Mouse (Mus musculus) neural tube, embryonic 13.5 days (tissue): ENCODE results near the gene Pik3c2g. TPM values are rescaled to one million over a fixed set of nuclear protein-coding genes. Genes with fewer than 3 reads are reported as not detected.

Experiments used
- ATAC-seq: fragments of 200-750 bp; cut with Nextera tagmentation; 2 replicates; pipeline ENCODE4 v1.8.0; 2017; ENCODE audit warnings: low read depth, mild to moderate bottlenecking, moderate TSS enrichment, moderate library complexity
- H3K27ac ChIP-seq: fragments of 300-500 bp; sonication (generic); replicated peaks from 2 replicates; pipeline ENCODE4 v1.5.1; 2015; ENCODE audit warnings: moderate library complexity, mild to moderate bottlenecking, inconsistent platforms
- H3K27me3 ChIP-seq: fragments of 300-500 bp; sonication (generic); 2 replicates; pipeline ENCODE4 v1.6.1; 2015; ENCODE audit warnings: mild to moderate bottlenecking, inconsistent platforms
- H3K36me3 ChIP-seq: fragments of 300-500 bp; sonication (generic); 2 replicates; pipeline ENCODE4 v1.6.1; 2015; ENCODE audit warnings: mild to moderate bottlenecking, inconsistent platforms
- H3K4me1 ChIP-seq: fragments of 300-500 bp; sonication (generic); replicated peaks from 2 replicates; pipeline ENCODE4 v1.6.1; 2015; ENCODE audit warnings: inconsistent platforms
- H3K4me2 ChIP-seq: fragments of 300-500 bp; sonication (generic); 2 replicates; pipeline ENCODE4 v1.6.1; 2015; ENCODE audit warnings: inconsistent platforms, mild to moderate bottlenecking, moderate library complexity
- H3K4me3 ChIP-seq: fragments of 300-500 bp; sonication (generic); 2 replicates; pipeline ENCODE4 v1.5.1; 2015; ENCODE audit warnings: mild to moderate bottlenecking, inconsistent platforms
- H3K9ac ChIP-seq: fragments of 300-500 bp; sonication (generic); 2 replicates; pipeline ENCODE4 v1.6.1; 2015; ENCODE audit warnings: moderate library complexity, mild to moderate bottlenecking, inconsistent platforms
- H3K9me3 ChIP-seq: fragments of 300-500 bp; sonication (generic); 2 replicates; pipeline ENCODE4 v1.6.1; 2016; ENCODE audit warnings: inconsistent platforms
- WGBS: fragments of 180-500 bp; shearing (Covaris S2); methylation state at CpG from one replicate; pipeline ENCODE4 v1.1.7; 2015; 5-methylcytosine and 5-hydroxymethylcytosine counted together
- polyA plus RNA-seq: library from polyadenylated mRNA; unstranded; fragments of >200 nt; fragmentation: Nextera tagmentation; extraction: Ambion mirVana; gene quantifications from 2 replicates; pipeline ENCODE4 v1.2.1, GENCODE M21; 2015

Pik3c2g gene
- polyA plus RNA-seq, 1 experiment from 2014 or later, result 0.21 TPM

DNA sequence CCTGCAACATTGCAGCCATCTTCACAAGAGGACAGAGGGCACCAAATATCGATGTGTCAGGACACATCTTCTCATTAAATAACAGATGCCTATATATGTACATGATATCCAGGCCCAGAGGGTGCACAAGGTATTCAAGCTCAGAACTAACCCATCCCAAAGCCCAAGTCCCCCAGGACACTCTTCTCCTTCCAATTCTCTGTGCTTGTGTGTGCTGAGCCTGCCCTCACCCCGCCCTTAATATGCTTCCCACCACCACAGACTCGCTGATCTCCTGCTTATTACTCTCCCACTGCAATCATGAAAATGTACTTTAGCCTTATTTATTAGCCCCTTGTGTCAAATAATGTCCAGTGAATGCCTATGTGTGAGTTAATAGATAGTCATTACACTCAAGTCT lies 377.9 kb downstream of the Pik3c2g start:
- ATAC-seq, result peak; percentile 40; the same call in 1 of the 2 replicates
- 61% methylated on average over 3 of the region's 3 CpGs for WGBS

DNA sequence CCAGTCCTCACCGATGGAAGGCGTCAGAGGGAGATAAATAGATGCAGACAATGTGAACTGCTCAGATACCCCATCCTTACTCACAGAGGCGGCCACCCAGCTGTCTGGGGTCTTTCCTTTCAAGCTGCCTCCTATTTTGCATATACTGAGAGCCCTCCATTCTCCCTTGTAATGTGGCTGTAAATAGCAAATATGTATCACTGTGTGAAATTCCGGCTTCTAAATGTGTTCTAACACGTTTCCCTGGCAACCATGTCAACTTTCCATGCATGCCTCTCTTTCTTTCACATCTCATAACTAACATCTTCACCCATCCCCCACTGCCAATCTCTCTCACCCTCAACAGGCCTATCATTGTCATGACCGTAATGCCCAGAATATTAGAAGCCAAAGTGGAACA lies 379.7 kb downstream of the Pik3c2g start:
- H3K4me2 ChIP-seq, result no peak overlapping the region
- H3K4me3 ChIP-seq, result no peak overlapping the region
- WGBS, result 28% methylated on average over 6 of the region's 6 CpGs
- H3K4me1 ChIP-seq, result peaks cover 16% of the 10 kb centered on the region
- no peak overlapping the region for H3K9ac ChIP-seq
- H3K27ac ChIP-seq, result no peak overlapping the region
- no peak for ATAC-seq
- H3K9me3 ChIP-seq, result no peaks in the 10 kb centered on the region
- H3K36me3 ChIP-seq, result no peaks in the 10 kb centered on the region
- H3K27me3 ChIP-seq, result no peaks in the 10 kb centered on the region

More for the DNA sequence above, 377.9 kb downstream of the Pik3c2g start:
- no peak overlapping the region for H3K4me3 ChIP-seq
- H3K9ac ChIP-seq, result no peak overlapping the region
- no peak overlapping the region for H3K4me2 ChIP-seq
- H3K36me3 ChIP-seq, result no peaks in the 10 kb centered on the region
- no peaks in the 10 kb centered on the region for H3K27me3 ChIP-seq
- H3K4me1 ChIP-seq, result peaks cover 16% of the 10 kb centered on the region
- no peak overlapping the region for H3K27ac ChIP-seq
- H3K9me3 ChIP-seq, result no peaks in the 10 kb centered on the region

DNA sequence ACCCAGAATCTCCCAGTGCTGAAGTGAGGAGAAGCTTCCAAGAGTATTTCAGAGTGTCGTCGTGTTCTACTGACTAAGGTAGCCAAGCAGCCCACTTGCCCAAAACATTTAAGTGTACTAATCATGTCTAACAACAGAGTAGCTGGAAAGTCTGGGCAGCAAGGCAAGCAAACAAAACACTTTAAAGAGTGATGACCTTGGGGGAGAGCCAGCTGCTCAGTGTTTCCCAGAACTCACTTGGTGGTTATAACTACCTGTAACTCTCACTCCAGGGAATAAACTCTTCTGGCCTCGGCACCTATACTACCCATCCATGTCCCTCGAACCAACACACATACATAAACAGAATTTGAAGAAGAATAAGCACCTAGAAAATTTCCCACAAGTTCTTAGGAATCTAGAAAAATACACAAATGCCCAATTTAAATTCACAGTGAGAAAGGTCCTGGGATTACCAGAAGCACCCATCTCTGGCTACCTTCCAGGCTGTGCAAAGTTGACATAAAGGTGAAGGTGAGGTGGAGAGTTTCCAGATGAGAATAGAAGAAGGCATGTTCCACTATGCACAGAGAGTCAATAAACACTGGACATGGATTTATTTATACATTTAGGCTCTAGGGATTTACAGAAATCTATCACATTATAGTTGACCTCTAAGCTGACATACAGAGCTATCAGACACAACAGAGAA lies 384.7 kb downstream of the Pik3c2g start:
- no peak for ATAC-seq
- Histone ChIP-seq H3K36me3 (no peaks in the 10 kb centered on the region), H3K27me3 (no peaks in the 10 kb centered on the region), H3K4me1 (peaks cover 2% of the 10 kb centered on the region; the same call in 1 of the 2 replicates), H3K27ac (no peak overlapping the region), H3K9ac (no peak overlapping the region), H3K4me2 (no peak overlapping the region), H3K9me3 (no peaks in the 10 kb centered on the region), H3K4me3 (no peak overlapping the region)
- WGBS, result 90% methylated on average over 4 of the region's 4 CpGs

DNA sequence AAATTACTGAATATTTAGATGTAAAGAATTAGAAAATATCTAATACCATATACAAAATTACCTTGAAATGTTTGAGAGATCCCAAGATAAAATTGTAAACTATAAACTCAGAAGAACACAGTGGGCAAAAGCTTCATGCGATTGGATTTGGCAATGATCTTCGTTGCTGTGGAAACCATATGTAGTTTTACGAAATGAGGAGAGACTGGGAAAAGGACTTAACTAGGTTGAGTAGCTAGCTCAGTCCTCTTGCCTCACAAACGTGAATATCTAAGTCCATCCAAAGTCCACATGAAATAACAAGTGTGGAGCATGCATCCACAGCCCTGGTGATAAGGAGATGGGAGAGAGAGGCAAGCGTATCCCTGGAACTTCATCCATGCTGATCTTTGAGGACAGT lies 387.6 kb downstream of the Pik3c2g start:
- no peaks in the 10 kb centered on the region for H3K4me1 ChIP-seq
- H3K9me3 ChIP-seq, result no peaks in the 10 kb centered on the region
- H3K4me3 ChIP-seq, result no peak overlapping the region
- ATAC-seq, result no peak
- 85% methylated on average over 5 of the region's 5 CpGs for WGBS
- H3K27ac ChIP-seq, result no peak overlapping the region
- no peak overlapping the region for H3K9ac ChIP-seq
- no peak overlapping the region for H3K4me2 ChIP-seq
- no peaks in the 10 kb centered on the region for H3K36me3 ChIP-seq
- H3K27me3 ChIP-seq, result no peaks in the 10 kb centered on the region

DNA sequence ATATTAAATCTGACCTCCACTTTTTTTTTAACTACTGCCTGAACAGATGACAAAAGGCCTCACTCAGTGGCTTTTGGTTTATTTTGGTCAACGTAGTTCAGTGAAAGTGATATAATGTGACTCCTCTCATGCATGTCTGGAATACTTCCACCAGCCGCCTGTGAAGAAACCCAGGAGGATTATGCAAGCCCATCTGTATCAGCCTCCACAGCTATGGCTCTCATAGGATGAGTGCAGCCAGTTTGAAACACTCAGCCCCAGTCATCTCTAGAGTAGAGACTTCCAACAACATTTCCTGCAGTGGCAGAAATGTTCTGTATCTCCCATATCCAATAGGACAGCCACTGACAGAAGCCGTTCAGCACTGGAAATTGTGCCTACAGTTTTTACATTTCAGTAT lies 391.1 kb downstream of the Pik3c2g start:
- Histone ChIP-seq H3K27ac (no peak overlapping the region), H3K4me2 (no peak overlapping the region), H3K9ac (no peak overlapping the region), H3K4me3 (no peak overlapping the region), H3K4me1 (no peaks in the 10 kb centered on the region), H3K27me3 (no peaks in the 10 kb centered on the region), H3K9me3 (no peaks in the 10 kb centered on the region), H3K36me3 (no peaks in the 10 kb centered on the region)
- no peak for ATAC-seq
- WGBS, result 59% methylated on average over 3 of the region's 3 CpGs

DNA sequence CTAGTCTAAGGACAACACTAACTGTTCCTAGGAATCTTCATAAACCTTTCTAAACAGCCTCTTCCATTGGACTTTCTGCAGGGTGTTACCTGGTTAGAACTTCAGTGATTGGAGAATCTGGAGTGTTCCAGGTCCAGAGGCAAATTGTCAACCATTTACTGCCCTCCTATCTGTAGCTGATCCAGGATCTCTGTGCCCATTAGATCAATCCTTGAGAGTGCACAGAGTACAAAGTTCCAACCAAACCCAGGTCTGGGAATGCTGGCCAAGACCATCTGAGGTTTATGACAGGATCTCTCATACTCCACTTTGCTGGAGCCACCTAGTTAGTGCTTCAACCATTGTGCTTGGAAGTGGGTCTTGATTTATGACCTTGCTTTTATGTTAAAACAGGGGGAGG lies 394.0 kb downstream of the Pik3c2g start:
- H3K27me3 ChIP-seq, result no peaks in the 10 kb centered on the region
- no peak overlapping the region for H3K4me3 ChIP-seq
- H3K9me3 ChIP-seq, result no peaks in the 10 kb centered on the region
- no peaks in the 10 kb centered on the region for H3K36me3 ChIP-seq
- no peaks in the 10 kb centered on the region for H3K4me1 ChIP-seq
- no peak overlapping the region for H3K27ac ChIP-seq
- no peak overlapping the region for H3K4me2 ChIP-seq
- ATAC-seq, result no peak
- no peak overlapping the region for H3K9ac ChIP-seq

DNA sequence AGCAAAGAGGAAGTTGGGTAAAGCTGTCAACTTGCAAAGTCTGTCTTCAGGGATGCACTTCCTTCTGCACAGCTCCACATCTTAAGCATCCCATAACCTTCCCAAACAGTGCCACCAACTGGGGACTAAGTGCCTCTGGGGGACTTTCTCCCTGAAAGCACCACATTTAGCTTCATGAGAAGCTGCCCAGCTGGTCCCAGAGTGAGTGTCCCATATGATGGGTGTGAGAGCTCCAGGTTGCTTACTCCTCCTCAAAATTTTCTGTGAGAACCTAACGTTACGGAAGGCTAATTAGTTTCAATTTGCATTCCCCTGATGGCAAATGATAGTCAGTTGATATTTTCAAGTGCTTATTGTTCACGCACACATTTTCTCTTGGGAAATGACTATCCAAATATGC lies 397.0 kb downstream of the Pik3c2g start:
- no peaks in the 10 kb centered on the region; the same call in 1 of the 2 replicates for H3K4me1 ChIP-seq
- no peak for ATAC-seq
- H3K4me2 ChIP-seq, result no peak overlapping the region
- H3K27me3 ChIP-seq, result no peaks in the 10 kb centered on the region
- H3K9ac ChIP-seq, result no peak overlapping the region
- H3K9me3 ChIP-seq, result no peaks in the 10 kb centered on the region
- H3K27ac ChIP-seq, result no peak overlapping the region
- WGBS, result 88% methylated on average over 3 of the region's 3 CpGs
- no peak overlapping the region for H3K4me3 ChIP-seq
- H3K36me3 ChIP-seq, result no peaks in the 10 kb centered on the region

DNA sequence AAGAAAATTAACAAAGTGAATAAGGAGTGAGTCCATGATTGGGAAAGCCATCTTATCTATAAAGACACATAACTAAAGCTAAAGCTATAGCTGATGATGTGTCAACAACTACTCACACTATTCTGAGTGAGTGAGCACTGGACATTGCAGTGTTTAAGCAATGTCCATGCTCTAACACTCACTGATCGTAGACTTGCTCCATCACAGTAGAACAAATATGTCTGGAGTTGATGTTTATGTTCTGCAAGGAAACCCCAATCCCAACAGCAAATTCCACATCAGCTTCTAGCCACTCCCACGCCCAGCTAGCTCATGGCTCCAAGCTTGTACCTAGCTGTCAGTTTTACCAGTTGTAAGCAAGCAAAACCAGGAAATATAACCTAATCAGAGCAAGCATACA lies 399.5 kb downstream of the Pik3c2g start:
- no peak overlapping the region for H3K9ac ChIP-seq
- 96% methylated on average over 2 of the region's 2 CpGs for WGBS
- no peak overlapping the region for H3K4me3 ChIP-seq
- no peaks in the 10 kb centered on the region for H3K36me3 ChIP-seq
- H3K4me2 ChIP-seq, result no peak overlapping the region
- no peaks in the 10 kb centered on the region; the same call in 1 of the 2 replicates for H3K4me1 ChIP-seq
- no peak overlapping the region for H3K27ac ChIP-seq
- ATAC-seq, result no peak
- H3K9me3 ChIP-seq, result no peaks in the 10 kb centered on the region
- H3K27me3 ChIP-seq, result no peaks in the 10 kb centered on the region

DNA sequence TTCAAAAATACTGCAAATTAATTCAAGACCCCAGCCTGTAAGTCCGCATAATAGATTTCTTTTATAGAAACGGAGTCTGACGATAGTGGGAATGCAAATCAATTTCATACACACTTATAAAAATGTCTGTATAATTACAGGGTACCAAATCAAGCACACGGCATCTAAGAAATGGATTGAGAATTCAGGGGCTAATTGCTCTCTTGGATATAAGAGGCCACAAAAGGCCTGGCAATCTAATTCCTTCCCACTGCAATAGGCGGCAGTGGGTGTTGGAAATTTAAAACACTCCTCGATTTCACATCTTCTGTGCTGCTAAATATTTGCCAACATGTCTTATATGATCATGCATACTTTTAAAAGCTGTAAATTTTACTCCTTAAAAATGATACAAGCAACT lies 402.1 kb downstream of the Pik3c2g start:
- H3K4me3 ChIP-seq, result no peak overlapping the region

DNA sequence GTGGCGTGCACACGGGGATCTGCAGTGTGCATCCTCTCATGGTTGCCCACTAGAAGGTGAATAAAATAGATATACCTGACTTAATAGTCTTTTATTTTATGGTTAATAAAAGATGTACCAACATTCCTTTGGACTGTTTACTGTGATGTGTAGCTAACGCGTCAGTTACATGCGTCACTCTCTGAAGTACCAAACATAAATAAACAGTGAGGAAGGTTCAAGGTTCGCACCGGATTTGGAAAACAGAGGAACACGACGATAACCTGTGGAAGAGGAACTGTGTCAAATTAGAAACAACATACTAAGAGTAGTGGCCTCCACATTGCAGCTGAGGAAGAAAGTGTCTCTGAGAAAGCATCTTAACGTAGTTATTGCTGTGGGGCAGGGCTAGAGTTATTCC lies 402.6 kb downstream of the Pik3c2g start:
- Histone ChIP-seq H3K27me3 (no peaks in the 10 kb centered on the region), H3K9ac (no peak overlapping the region), H3K4me3 (no peak overlapping the region), H3K9me3 (no peaks in the 10 kb centered on the region), H3K4me2 (no peak overlapping the region), H3K36me3 (no peaks in the 10 kb centered on the region), H3K27ac (no peak overlapping the region), H3K4me1 (no peaks in the 10 kb centered on the region; the same call in 1 of the 2 replicates)
- 90% methylated on average over 10 of the region's 10 CpGs for WGBS
- no peak for ATAC-seq

More for the DNA sequence above, 402.1 kb downstream of the Pik3c2g start:
- no peak for ATAC-seq
- 66% methylated on average over 6 of the region's 6 CpGs for WGBS
- no peak overlapping the region for H3K27ac ChIP-seq
- H3K4me1 ChIP-seq, result no peaks in the 10 kb centered on the region; the same call in 1 of the 2 replicates
- H3K27me3 ChIP-seq, result no peaks in the 10 kb centered on the region
- no peaks in the 10 kb centered on the region for H3K9me3 ChIP-seq
- H3K9ac ChIP-seq, result no peak overlapping the region
- no peak overlapping the region for H3K4me2 ChIP-seq
- H3K36me3 ChIP-seq, result no peaks in the 10 kb centered on the region

DNA sequence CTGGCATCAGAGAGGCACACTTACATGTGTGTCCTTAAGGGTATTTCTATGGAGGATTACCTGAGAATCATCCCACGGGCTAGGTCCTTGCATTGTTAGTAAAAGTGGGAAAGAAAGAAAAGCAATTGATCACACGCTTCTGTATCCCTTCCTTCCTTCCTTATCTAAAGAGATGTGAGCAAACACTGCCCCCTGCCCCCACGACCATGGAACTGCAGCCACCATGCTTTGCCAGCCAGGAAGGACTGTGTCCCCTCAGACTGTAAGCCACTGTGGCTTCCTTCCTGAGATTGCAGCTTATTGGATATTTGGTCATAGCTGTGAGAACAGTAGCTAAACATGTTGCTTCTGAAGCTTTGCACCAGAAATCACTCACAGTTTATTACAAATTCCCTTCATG lies 418.2 kb downstream of the Pik3c2g start:
- Histone ChIP-seq H3K4me1 (no peaks in the 10 kb centered on the region), H3K27me3 (no peaks in the 10 kb centered on the region), H3K27ac (no peak overlapping the region), H3K9me3 (0 out of 2 replicates have a peak, but pooled peaks cover 5% of the 10 kb centered on the region), H3K4me2 (no peak overlapping the region), H3K9ac (no peak overlapping the region), H3K4me3 (no peak overlapping the region), H3K36me3 (no peaks in the 10 kb centered on the region)
- no peak for ATAC-seq
- WGBS, result 80% methylated on average over 3 of the region's 3 CpGs
